Mouse (Mus musculus) myocyte (in vitro differentiated cells): ENCODE results near the gene H1f0.

Source experiments
- E2F4 ChIP-seq: IDR thresholded peaks from one replicate; pipeline ENCODE4 v1.6.1; 2011; ENCODE audit warnings: mild to moderate bottlenecking, control low read depth, moderate library complexity; ENCODE audit not compliant: insufficient read depth
- MAX ChIP-seq: IDR thresholded peaks from one replicate; pipeline ENCODE4 v1.6.1; 2011; ENCODE audit warnings: low read depth, mild to moderate bottlenecking, control low read depth
- MYOD1 ChIP-seq, 3 experiments: IDR thresholded peaks; one replicate each; pipeline ENCODE4 v1.6.1; 2011; ENCODE audit warnings: control low read depth in 2 of 3, low read depth in 2 of 3, mild to moderate bottlenecking in 2 of 3, moderate library complexity in 1 of 3; ENCODE audit not compliant: insufficient read length in 2 of 3, control insufficient read depth in 1 of 3
- MYOG ChIP-seq, 3 experiments: IDR thresholded peaks; one replicate each; pipeline ENCODE4 v1.6.1; 2011; ENCODE audit warnings: control low read depth in 2 of 3, low read depth in 2 of 3, mild to moderate bottlenecking in 2 of 3; ENCODE audit not compliant: insufficient read length in 2 of 3, control insufficient read depth in 1 of 3, insufficient read depth in 1 of 3
- POLR2A ChIP-seq: IDR thresholded peaks from one replicate; pipeline ENCODE4 v1.6.1; 2011; ENCODE audit warnings: low read depth, mild to moderate bottlenecking, control low read depth, moderate library complexity; ENCODE audit not compliant: insufficient read length
- POLR2AphosphoS2 ChIP-seq: IDR thresholded peaks from one replicate; pipeline ENCODE4 v1.6.1; 2011; ENCODE audit warnings: low read depth, control low read depth; ENCODE audit not compliant: insufficient read length
- REST ChIP-seq: IDR thresholded peaks from one replicate; pipeline ENCODE4 v1.6.1; 2011; ENCODE audit warnings: mild to moderate bottlenecking, control low read depth, moderate library complexity; ENCODE audit not compliant: insufficient read depth, insufficient read length
- SRF ChIP-seq: IDR thresholded peaks from one replicate; pipeline ENCODE4 v1.6.1; 2011; ENCODE audit warnings: low read depth; ENCODE audit not compliant: control insufficient read depth, insufficient read length
- TCF12 ChIP-seq: IDR thresholded peaks from one replicate; pipeline ENCODE4 v1.6.1; 2011; ENCODE audit warnings: mild to moderate bottlenecking, control low read depth; ENCODE audit not compliant: poor library complexity, insufficient read depth, severe bottlenecking
- TCF3 ChIP-seq: IDR thresholded peaks from one replicate; pipeline ENCODE4 v1.6.1; 2011; ENCODE audit warnings: low read depth, control low read depth; ENCODE audit not compliant: insufficient read length
- USF1 ChIP-seq: IDR thresholded peaks from one replicate; pipeline ENCODE4 v1.6.1; 2011; ENCODE audit warnings: low read depth, mild to moderate bottlenecking, control low read depth, moderate library complexity

GRCm38 (mm10) chr15:79006638-79007037, 21.6 kb upstream of the H1f0 start:
- TF ChIP-seq POLR2A (no peak), E2F4 (no peak), MAX (no peak), USF1 (no peak), MYOD1 (IDR thresholded peaks at IDR 0.05; ENCODE audit: control insufficient read depth in 1 of 3, insufficient read length in 2 of 3, low read depth in 2 of 3) (no peak), TCF12 (no peak), REST (no peak), TCF3 (no peak), SRF (no peak), MYOG (IDR thresholded peaks at IDR 0.05; ENCODE audit: control insufficient read depth in 1 of 3, insufficient read depth in 1 of 3, insufficient read length in 2 of 3, low read depth in 2 of 3) (no peak), POLR2AphosphoS2 (no peak)
